Mouse (Mus musculus) heart, postnatal 25 days (tissue): ENCODE measurements at regions not wholly inside any gene's neighbourhood (a gene's known extent, or its start where the extent isn't known, plus 50 kb on each side); places are given as distances from the start of the nearest gene placed in this dataset.

ENCODE experiments used
- DNase-seq: peaks from one replicate; pipeline ENCODE4 v3.0.0; 2022; ENCODE audit warnings: low spot score
- intact Hi-C: fragments of 180-260 bp; cut with DNase I; formaldehyde crosslinking; loops from one replicate; pipeline ENCODE4 v1.15.1; 2025

- no peak for DNase-seq
- intact Hi-C loops, result no loop called here
These were observed 79.7 kb upstream of the Kcnd3 start for GRCm38 (mm10) chr3:105372371-105372828.

GRCm38 (mm10) chr3:105374306-105374705 lies 77.8 kb upstream of the Kcnd3 start:
- intact Hi-C loops, result no loop called here

GRCm38 (mm10) chr3:105374836-105375235 lies 77.3 kb upstream of the Kcnd3 start:
- intact Hi-C loops, result no loop called here
- DNase-seq, result no peak

More at GRCm38 (mm10) chr3:105374306-105374705, 77.8 kb upstream of the Kcnd3 start:
- DNase-seq, result no peak

- no peak for DNase-seq
- intact Hi-C loops, result no loop called here
These were observed 76.7 kb upstream of the Kcnd3 start for GRCm38 (mm10) chr3:105375383-105375782.

GRCm38 (mm10) chr3:105375820-105376219 lies 76.3 kb upstream of the Kcnd3 start:
- intact Hi-C loops, result no loop called here
- DNase-seq, result no peak

- no peak for DNase-seq
- intact Hi-C loops, result no loop called here
These were observed 75.8 kb upstream of the Kcnd3 start for GRCm38 (mm10) chr3:105376346-105376745.

- intact Hi-C loops, result no loop called here
- no peak for DNase-seq
These were observed 71.3 kb upstream of the Kcnd3 start for GRCm38 (mm10) chr3:105380818-105381217.

- intact Hi-C loops, result no loop called here
- DNase-seq, result no peak
These were observed 59.3 kb upstream of the Kcnd3 start for GRCm38 (mm10) chr3:105392611-105393514.
